Mouse (Mus musculus): ENCODE measurements around the gene Lpar1.

The Lpar1 gene

GRCm38 (mm10) chr4:58553631-58554358 is at the start of gene Lpar1:
Gene Lpar1, minus strand, starts transcription at chr4:58553898.
- DNase-seq = no peak

- DNase-seq = no peak
Measured at GRCm38 (mm10) chr4:58585942-58586341, 32.2 kb upstream of the Lpar1 start.

GRCm38 (mm10) chr4:58581191-58581590 is 27.5 kb upstream of the Lpar1 start:
- no peak for DNase-seq

- DNase-seq = no peak
Measured at GRCm38 (mm10) chr4:58580516-58580915, 26.8 kb upstream of the Lpar1 start.

GRCm38 (mm10) chr4:58580098-58580497 is 26.4 kb upstream of the Lpar1 start:
- no peak for DNase-seq

GRCm38 (mm10) chr4:58578488-58578887 is 24.8 kb upstream of the Lpar1 start:
- DNase-seq = peak; percentile 60

- no peak for DNase-seq
Measured at GRCm38 (mm10) chr4:58577382-58578048, 23.8 kb upstream of the Lpar1 start.

GRCm38 (mm10) chr4:58575831-58576230 is 22.1 kb upstream of the Lpar1 start:
- no peak for DNase-seq

- DNase-seq = no peak
Measured at GRCm38 (mm10) chr4:58574024-58574423, 20.3 kb upstream of the Lpar1 start.

- DNase-seq = no peak
Measured at GRCm38 (mm10) chr4:58572446-58572845, 18.7 kb upstream of the Lpar1 start.

GRCm38 (mm10) chr4:58571661-58572060 is 18.0 kb upstream of the Lpar1 start:
- DNase-seq = no peak

- no peak for DNase-seq
Measured at GRCm38 (mm10) chr4:58571232-58571631, 17.5 kb upstream of the Lpar1 start.

GRCm38 (mm10) chr4:58568486-58568885 is 14.8 kb upstream of the Lpar1 start:
- DNase-seq = no peak

- DNase-seq = no peak
Measured at GRCm38 (mm10) chr4:58562776-58563175, 9.1 kb upstream of the Lpar1 start.

GRCm38 (mm10) chr4:58557001-58557400 is 3.3 kb upstream of the Lpar1 start:
- no peak for DNase-seq

- DNase-seq = no peak
Measured at GRCm38 (mm10) chr4:58554359-58554838, 701 bp upstream of the Lpar1 start.

- DNase-seq = peak; percentile 88
Measured at GRCm38 (mm10) chr4:58552731-58553630, 717 bp downstream of the Lpar1 start.

- no peak for DNase-seq
Measured at GRCm38 (mm10) chr4:58552229-58552628, 1.5 kb downstream of the Lpar1 start.

- DNase-seq = peak; percentile 87
Measured at GRCm38 (mm10) chr4:58551820-58552219, 1.9 kb downstream of the Lpar1 start.

- DNase-seq = no peak
Measured at GRCm38 (mm10) chr4:58547725-58548124, 6.0 kb downstream of the Lpar1 start.

GRCm38 (mm10) chr4:58547273-58547565 is 6.5 kb downstream of the Lpar1 start:
- DNase-seq = peak; percentile 28

GRCm38 (mm10) chr4:58546441-58547272 is 7.0 kb downstream of the Lpar1 start:
- no peak for DNase-seq
